In the genomic region with DNA sequence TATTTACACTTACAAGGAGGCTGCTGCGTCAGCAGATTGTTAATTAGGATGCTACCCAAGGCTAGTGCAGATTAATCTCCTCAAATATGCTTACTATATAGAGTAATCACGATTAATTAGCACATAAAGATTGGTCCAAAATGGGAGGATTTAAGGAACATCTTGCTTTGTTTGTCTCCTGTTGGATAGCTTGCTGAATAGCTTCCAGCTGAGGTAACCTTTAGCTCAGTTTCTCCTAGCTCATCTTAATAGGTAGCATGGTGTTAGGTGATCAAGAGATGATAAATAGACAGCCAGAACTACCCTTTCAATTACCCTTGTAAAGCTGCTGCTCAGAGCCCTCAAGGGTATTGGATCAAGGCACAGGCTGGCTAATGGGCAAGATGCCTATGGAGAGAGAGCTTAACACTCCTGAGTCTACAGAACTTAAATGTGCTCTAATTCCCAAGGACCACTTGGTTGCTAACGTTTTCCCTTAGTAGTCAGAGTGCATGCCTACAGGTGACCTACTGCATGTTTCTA, we compare ENCODE assay signal across 15 mouse cellular contexts.
"Had no signal": no experiment of that assay in that cellular context is flagged by ENCODE, and none has a peak within 500 bp of the region (broad histone marks: within the 10 kb centered on the region; RNA-seq: fewer than 3 reads in every experiment).

No protein-coding gene starts in this region.

- H3K9ac ChIP-seq: limb, embryonic 15.5 days; liver, embryonic 12.5 days; lung, embryonic 14.5 days; midbrain, embryonic 15.5 days; neural tube, embryonic 13.5 days; stomach, embryonic 15.5 days had no signal

- ATAC-seq: intestine, postnatal 0 days; liver, embryonic 12.5 days; midbrain, embryonic 15.5 days had no signal

- H3K4me2 ChIP-seq: limb, embryonic 15.5 days; liver, embryonic 12.5 days; lung, embryonic 14.5 days; midbrain, embryonic 15.5 days; neural tube, embryonic 13.5 days; stomach, embryonic 15.5 days had no signal

- H3K36me3 ChIP-seq: limb, embryonic 15.5 days; liver, embryonic 12.5 days; midbrain, embryonic 15.5 days; neural tube, embryonic 13.5 days; stomach, embryonic 15.5 days had no signal

- DNase-seq: kidney, adult 9 months; kidney, postnatal 36 days; lung, embryonic 14.5 days; lung, postnatal 10 days; lung, postnatal 4 days; right cerebral cortex, postnatal 14 days; thymus, adult 2 months; thymus, postnatal 36 days had no signal

- H3K27me3 ChIP-seq: limb, embryonic 15.5 days; liver, embryonic 12.5 days; midbrain, embryonic 15.5 days; neural tube, embryonic 13.5 days; stomach, embryonic 15.5 days had no signal

- H3K9me3 ChIP-seq: limb, embryonic 15.5 days; liver, embryonic 12.5 days; midbrain, embryonic 15.5 days; neural tube, embryonic 13.5 days; stomach, embryonic 15.5 days had no signal

- H3K4me3 ChIP-seq: limb, embryonic 15.5 days; liver, embryonic 12.5 days; midbrain, embryonic 15.5 days; neural tube, embryonic 13.5 days; stomach, embryonic 15.5 days had no signal

- H3K27ac ChIP-seq: kidney, postnatal 0 days; limb, embryonic 15.5 days; liver, embryonic 12.5 days; midbrain, embryonic 15.5 days; neural tube, embryonic 13.5 days; stomach, embryonic 15.5 days had no signal

- H3K4me1 ChIP-seq: limb, embryonic 15.5 days; liver, embryonic 12.5 days; stomach, embryonic 15.5 days had no signal
